Mouse (Mus musculus) left cerebral cortex, postnatal 4 days (tissue): Measurements from ENCODE around the gene Gsap. TPM values are rescaled to one million over a fixed set of nuclear protein-coding genes. Genes with fewer than 3 reads are reported as not detected.
"Not testable (repeated sequence)": the region's sequence is repeated elsewhere in the genome, so short reads cannot be mapped to it uniquely, and the experiment has no call there.

Source experiments
- DNase-seq: peaks from one replicate; pipeline ENCODE4 v3.0.0-alpha.2; 2022
- intact Hi-C: fragments of 180-260 bp; cut with DNase I; formaldehyde crosslinking; loops from one replicate; pipeline ENCODE4 v1.15.1; 2025
- total RNA-seq, 2 experiments: library from RNA; stranded (reverse); gene quantifications; 2 replicates each; pipeline ENCODE4 v1.2.3; 2021

Gene Gsap
- total RNA-seq, 2 experiments from 2014 or later: 11.4 to 12.0 TPM

- DNase-seq: no peak
- intact Hi-C loops: no loop called here
Observed at GRCm38 (mm10) chr5:21299076-21299755, 113.2 kb downstream of the Gsap start.

DNA sequence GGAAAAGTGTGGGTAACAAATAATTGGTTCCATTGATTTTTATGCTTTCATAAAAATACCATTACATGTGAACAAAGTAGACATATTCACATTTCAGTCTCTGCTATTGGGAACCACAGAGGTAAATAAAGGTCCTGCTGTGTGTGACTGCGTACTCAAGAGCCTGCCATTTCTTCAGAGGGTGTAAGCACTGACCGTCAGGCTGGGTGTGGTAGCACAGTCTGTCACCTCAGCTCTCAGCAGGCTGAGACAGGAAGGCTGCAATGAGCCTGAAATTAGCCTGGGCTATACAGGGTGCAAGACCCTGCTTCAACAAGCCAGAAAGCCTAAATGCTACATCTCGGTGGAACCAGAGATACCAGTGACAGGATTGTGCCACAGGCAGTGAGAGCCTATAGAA, 114.0 kb downstream of the Gsap start:
- no peak for DNase-seq
- intact Hi-C loops: no loop called here

GRCm38 (mm10) chr5:21301011-21301410, 115.0 kb downstream of the Gsap start:
- intact Hi-C loops: no loop called here
- DNase-seq: peak; percentile 49

- DNase-seq: no peak
- intact Hi-C loops: no loop called here
Observed at GRCm38 (mm10) chr5:21307165-21307564, 121.1 kb downstream of the Gsap start.

DNA sequence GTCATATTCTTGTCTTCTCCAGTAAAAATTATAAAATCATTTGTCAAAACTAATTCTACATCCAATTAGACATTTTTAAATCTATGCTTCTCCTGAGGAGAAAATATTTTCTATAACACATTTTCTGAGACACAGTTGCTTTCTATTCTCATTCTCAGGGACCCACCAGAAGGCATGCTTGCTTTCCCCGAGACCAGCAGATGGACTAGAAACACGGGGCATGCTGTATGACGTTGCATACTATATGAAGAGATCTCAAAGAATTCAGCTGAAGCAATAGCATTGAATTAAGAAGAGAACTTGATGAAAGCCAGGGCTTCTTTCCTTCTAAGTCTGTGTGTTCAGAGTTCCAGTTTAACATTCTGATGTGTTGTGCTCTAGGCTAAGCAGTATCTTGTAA, 128.6 kb downstream of the Gsap start:
- intact Hi-C loops: no loop called here
- DNase-seq: no peak

DNA sequence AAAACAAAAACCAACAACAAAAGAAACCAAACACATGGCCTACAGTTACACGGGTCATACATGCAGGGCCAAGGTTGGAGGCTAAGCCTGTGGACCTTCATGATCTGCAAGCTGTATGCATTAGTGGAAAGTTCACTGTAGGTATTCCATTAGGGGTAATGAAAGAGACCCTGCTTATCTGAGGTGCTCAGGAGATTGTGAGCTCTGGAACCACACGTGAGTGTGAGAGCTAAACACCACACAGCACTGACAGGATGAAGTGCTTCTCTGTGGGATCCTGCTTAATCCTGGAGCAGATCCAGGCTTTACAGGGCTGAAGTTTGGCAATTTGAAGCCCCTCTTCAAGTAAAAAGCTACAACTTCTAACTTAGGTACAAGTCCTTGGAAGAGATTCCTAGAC, 134.1 kb downstream of the Gsap start:
- intact Hi-C loops: no loop called here

GRCm38 (mm10) chr5:21326494-21326893, 140.4 kb downstream of the Gsap start:
- DNase-seq: peak; percentile 49
- intact Hi-C loops: no loop called here

More for the DNA sequence above, 134.1 kb downstream of the Gsap start:
- DNase-seq: no peak

DNA sequence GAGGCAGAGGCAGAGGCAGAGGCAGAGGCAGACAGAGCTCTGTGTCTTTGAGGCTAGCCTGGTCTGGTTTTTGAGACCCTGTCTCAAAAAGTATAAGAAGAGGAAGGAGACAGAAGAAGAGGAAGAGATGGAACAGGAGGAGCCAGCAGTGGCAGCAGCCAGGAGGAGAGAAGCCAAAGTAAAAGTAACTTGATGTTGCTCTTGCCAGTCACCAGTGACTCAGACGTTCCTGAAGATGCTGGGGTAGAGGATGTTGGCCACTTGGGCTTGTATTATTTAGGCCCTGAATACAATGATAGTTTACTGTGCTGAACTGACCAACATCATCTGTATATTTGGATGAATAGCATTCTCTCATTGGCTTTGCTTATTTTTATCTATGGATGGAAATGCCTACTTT, 142.5 kb downstream of the Gsap start:
- no peak for DNase-seq
- intact Hi-C loops: no loop called here

- no peak for DNase-seq
- intact Hi-C loops: no loop called here
Observed at GRCm38 (mm10) chr5:21329672-21330665, 143.9 kb downstream of the Gsap start.

- no peak for DNase-seq
- intact Hi-C loops: no loop called here
Observed at GRCm38 (mm10) chr5:21331656-21332055, 145.6 kb downstream of the Gsap start.

DNA sequence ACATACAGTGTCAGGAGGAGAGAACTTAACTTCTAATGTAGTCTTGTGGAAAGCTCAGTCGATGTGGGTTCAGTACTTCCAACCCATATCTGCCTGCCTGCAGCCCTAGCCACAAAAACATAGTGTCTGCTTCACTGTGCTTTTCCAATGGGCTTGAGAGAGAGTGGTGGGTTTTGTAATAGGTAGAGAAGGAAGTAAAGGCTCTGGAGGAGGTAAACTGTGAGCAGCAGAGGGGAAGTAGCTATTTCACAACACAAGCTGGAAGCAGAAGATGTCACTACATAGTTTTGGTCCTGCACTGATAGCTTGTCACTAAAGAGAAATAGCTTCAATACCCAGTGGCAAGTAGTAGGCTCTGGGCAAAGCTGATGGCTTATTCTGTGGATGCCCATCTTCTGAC, 146.1 kb downstream of the Gsap start:
- DNase-seq: no peak
- intact Hi-C loops: no loop called here

- intact Hi-C loops, DNase-seq: not testable (repeated sequence)
Observed at GRCm38 (mm10) chr5:21342265-21342664, 156.2 kb downstream of the Gsap start.

DNA sequence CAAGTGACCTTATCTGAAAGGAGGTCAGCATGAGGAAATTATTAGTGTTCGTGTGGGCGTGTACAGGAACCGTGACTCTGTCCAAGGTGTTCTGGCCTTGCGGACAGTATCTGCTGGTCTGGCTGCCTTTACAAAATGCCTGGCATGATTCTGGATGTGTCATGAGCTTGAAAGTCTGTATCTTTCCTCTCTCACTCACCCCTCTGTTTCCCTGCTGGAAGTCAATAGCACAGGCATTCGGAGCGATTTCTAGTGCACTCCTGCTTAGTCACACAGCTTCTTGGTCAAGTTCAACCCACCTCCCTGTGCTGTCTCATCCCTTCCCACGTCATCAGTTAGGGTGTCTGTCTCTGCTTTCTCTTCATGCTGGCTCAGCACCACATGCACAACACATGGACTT, 162.3 kb downstream of the Gsap start:
- intact Hi-C loops: no loop called here
- DNase-seq: no peak

DNA sequence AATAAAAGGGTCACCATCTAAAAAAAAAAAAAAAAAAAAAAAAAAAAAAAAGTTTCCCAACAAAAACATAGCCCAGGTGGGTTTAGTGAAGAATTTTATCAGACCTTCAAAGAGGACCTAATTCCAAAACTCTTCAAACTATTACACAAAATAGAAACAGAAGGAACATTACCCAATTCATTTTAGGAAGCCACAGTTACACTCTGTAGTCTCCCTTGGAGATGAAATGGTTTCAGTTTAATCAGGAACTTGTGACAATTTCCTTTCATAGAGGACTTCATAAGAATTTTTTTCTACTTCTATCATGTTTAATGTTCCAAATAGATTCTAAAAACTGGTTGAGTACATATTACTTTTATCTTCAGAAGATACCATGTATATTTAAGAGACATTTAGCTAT, 165.6 kb downstream of the Gsap start:
- intact Hi-C loops: no loop called here

DNA sequence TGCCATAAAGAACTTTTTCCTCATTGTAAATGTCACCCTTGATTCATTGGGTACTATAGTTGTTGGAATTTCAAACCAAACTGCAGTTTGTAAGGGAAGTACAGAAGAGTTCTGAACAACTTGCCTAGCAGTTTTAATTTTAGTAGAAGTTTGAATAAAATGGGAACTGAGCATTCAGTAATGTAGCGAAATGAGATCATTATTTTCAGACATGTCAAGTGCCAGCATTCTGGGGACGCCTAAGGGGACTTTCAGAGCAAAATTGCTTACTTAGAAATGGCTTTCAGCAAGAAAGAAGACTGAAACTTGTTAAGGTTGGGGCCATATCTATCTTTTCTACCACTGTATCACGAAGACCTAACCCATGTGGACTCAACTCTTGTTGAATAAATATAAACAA, 172.6 kb downstream of the Gsap start:
- DNase-seq: no peak
- intact Hi-C loops: no loop called here

More for the DNA sequence above, 165.6 kb downstream of the Gsap start:
- DNase-seq: no peak

GRCm38 (mm10) chr5:21363343-21363742, 177.3 kb downstream of the Gsap start:
- intact Hi-C loops: no loop called here
- no peak for DNase-seq

Other genes with a start within 250 kb of the Gsap start
- gene Rsbn1l, start 229.9 kb upstream of the Gsap start, total RNA-seq: 10 to 100 TPM; 14.5 to 14.8 TPM
- gene Ptpn12, start 130.3 kb upstream of the Gsap start, total RNA-seq: 10 to 100 TPM; 51.7 to 60.8 TPM
- gene Fgl2, start 186.4 kb downstream of the Gsap start, total RNA-seq: 1 to 10 TPM; 1.8 to 1.9 TPM
- under 1 TPM; 0.50 to 0.95 TPM for gene Ccdc146, start 238.4 kb downstream of the Gsap start, total RNA-seq
- gene Fam185a, start 238.7 kb downstream of the Gsap start, total RNA-seq: 10 to 100 TPM; 11.4 to 13.9 TPM